Mouse (Mus musculus) heart, embryonic 16.5 days (tissue): ENCODE results near the gene Palld. TPM values are rescaled to one million over a fixed set of nuclear protein-coding genes. Genes with fewer than 3 reads are reported as not detected.

ENCODE experiments used
- ATAC-seq: fragments of 200-750 bp; cut with Nextera tagmentation; replicated peaks from 2 replicates; pipeline ENCODE4 v1.8.0; 2017; ENCODE audit warnings: moderate number of reproducible peaks; ENCODE audit not compliant: insufficient read depth, low FRiP score; ENCODE audit errors: extremely low read depth
- H3K27ac ChIP-seq: fragments of 300-500 bp; sonication (generic); 2 replicates; pipeline ENCODE4 v1.5.1; 2014; ENCODE audit warnings: mild to moderate bottlenecking, low read length, control low read depth, moderate library complexity
- H3K27me3 ChIP-seq: fragments of 300-500 bp; sonication (generic); 2 replicates; pipeline ENCODE4 v1.6.1; 2014; ENCODE audit warnings: low read length, mixed read lengths; ENCODE audit not compliant: control insufficient read depth, insufficient read depth
- H3K36me3 ChIP-seq: fragments of 300-500 bp; sonication (generic); 2 replicates; pipeline ENCODE4 v1.6.1; 2014; ENCODE audit not compliant: control insufficient read depth, insufficient read depth
- H3K4me1 ChIP-seq: fragments of 300-500 bp; sonication (generic); 2 replicates; pipeline ENCODE4 v1.6.1; 2014; ENCODE audit warnings: low read length, mixed read lengths; ENCODE audit not compliant: control insufficient read depth, insufficient read depth
- H3K4me2 ChIP-seq: fragments of 300-500 bp; sonication (generic); 2 replicates; pipeline ENCODE4 v1.6.1; 2014; ENCODE audit warnings: low read depth, mild to moderate bottlenecking, control low read depth, low read length
- H3K4me3 ChIP-seq: fragments of 300-500 bp; sonication (generic); 2 replicates; pipeline ENCODE4 v1.5.1; 2014; ENCODE audit warnings: mild to moderate bottlenecking, control low read depth, low read length
- H3K9ac ChIP-seq: fragments of 300-500 bp; sonication (generic); 2 replicates; pipeline ENCODE4 v1.6.1; 2014; ENCODE audit warnings: low read length, control low read depth
- H3K9me3 ChIP-seq: fragments of 300-500 bp; sonication (generic); replicated peaks from 2 replicates; pipeline ENCODE4 v1.6.1; 2016; ENCODE audit warnings: low read length; ENCODE audit not compliant: control insufficient read depth
- whole genome bisulfite sequencing: fragments of 180-500 bp; shearing (Covaris S2); extraction: QIAGEN DNeasy Blood & Tissue Kit; methylation state at CpG from one replicate; pipeline ENCODE4 v1.1.7; 2014; 5-methylcytosine and 5-hydroxymethylcytosine counted together
- polyA plus RNA-seq: library from polyadenylated mRNA; unstranded; fragments of >200 nt; fragmentation: Nextera tagmentation; extraction: Ambion mirVana; gene quantifications from 2 replicates; pipeline ENCODE4 v1.2.1, GENCODE M21; 2015

Gene Palld
- polyA plus RNA-seq, 1 experiment from 2014 or later = 190 TPM

DNA sequence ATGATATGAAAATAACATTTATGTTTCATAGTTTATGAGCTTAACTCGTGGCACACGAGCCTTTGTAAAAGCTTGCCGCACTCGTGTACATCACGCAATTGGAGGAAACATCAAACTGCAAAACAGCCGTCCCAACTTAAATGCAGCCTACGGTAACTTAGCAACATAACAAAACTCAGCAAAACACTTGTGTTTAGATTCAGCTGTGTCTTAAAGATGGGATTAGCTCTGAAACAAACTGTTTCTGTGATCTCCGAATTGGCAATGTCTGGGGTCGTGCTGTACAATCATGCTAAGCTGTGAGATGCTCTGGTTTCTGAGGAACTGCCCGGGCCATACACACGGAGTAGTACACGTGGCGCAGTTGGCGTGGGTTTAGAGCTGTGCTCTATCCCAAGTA is 375.5 kb downstream of the Palld start:
- Histone ChIP-seq H3K9ac (no peak overlapping the region), H3K36me3 (peaks cover 51% of the 10 kb centered on the region), H3K27me3 (no peaks in the 10 kb centered on the region), H3K9me3 (no peaks in the 10 kb centered on the region), H3K4me1 (no peaks in the 10 kb centered on the region), H3K4me2 (no peak overlapping the region), H3K27ac (no peak overlapping the region), H3K4me3 (no peak overlapping the region)
- ATAC-seq = no peak
- WGBS = 91% methylated on average over 14 of the region's 14 CpGs

DNA sequence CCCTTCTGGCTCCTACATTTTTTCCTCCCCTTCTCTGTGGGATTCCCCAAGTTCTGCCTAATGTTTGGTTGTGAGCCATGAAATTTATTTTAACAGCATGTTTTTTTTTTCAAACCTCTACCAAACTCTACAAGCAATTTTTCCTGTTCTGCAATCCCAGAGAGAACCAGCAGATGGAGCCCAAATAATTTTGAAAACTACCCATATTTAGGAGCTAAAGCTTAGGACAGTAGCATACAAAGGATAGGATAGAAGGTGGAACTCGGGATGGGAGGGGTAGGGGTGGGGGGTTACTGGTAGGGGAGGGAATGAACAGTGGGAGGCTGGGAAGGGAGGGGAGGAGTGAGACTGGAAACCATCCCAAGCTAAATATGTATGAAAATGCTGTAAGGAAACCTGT is 380.4 kb downstream of the Palld start:
- Histone ChIP-seq H3K4me1 (no peaks in the 10 kb centered on the region), H3K4me2 (no peak overlapping the region)

DNA sequence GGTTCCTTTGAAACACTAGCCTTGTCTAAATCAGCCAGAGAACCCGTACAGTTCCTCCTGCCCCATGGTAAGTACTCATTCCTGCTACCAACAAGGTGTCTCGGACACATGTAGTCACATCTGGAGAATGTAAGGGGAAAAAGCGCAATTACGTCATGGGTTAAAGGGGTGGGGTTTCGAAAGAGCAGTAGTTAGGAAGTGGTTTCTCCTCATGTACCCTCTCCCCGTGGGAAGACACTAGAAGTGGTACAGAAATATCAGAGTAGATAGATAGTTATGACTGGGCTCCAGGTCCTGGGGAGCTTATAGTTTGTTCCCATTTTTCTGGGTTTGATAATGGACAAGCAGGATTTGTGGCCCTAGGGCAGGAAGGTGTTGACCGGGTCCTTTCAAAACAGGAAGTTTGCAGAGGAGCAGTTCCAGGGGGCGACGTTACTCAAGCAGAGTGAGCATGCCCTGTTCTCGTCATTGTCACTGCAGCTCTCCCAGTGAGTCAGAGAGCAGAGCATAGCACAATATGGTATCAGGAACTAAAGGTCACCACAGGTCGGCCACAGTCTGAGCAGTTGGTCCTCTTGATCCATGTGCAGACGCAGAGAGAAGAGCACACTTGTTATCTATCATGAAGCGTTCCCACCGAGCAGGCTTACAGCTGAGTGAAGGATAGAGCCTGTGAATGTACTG is 384.8 kb downstream of the Palld start:
- WGBS = 52% methylated on average over 14 of the region's 14 CpGs
- no peaks in the 10 kb centered on the region for H3K9me3 ChIP-seq
- no peaks in the 10 kb centered on the region for H3K4me1 ChIP-seq
- H3K36me3 ChIP-seq = peaks cover 47% of the 10 kb centered on the region
- no peak overlapping the region for H3K4me2 ChIP-seq
- no peak overlapping the region for H3K9ac ChIP-seq
- no peak overlapping the region for H3K27ac ChIP-seq
- H3K27me3 ChIP-seq = no peaks in the 10 kb centered on the region
- no peak overlapping the region for H3K4me3 ChIP-seq
- ATAC-seq = no peak

More for the DNA sequence above, 380.4 kb downstream of the Palld start:
- Histone ChIP-seq H3K9ac (no peak overlapping the region), H3K4me3 (no peak overlapping the region), H3K27ac (no peak overlapping the region), H3K36me3 (peaks cover 40% of the 10 kb centered on the region), H3K27me3 (no peaks in the 10 kb centered on the region), H3K9me3 (no peaks in the 10 kb centered on the region)
- WGBS = 15% methylated on average over 1 of the region's 1 CpGs
- no peak for ATAC-seq

DNA sequence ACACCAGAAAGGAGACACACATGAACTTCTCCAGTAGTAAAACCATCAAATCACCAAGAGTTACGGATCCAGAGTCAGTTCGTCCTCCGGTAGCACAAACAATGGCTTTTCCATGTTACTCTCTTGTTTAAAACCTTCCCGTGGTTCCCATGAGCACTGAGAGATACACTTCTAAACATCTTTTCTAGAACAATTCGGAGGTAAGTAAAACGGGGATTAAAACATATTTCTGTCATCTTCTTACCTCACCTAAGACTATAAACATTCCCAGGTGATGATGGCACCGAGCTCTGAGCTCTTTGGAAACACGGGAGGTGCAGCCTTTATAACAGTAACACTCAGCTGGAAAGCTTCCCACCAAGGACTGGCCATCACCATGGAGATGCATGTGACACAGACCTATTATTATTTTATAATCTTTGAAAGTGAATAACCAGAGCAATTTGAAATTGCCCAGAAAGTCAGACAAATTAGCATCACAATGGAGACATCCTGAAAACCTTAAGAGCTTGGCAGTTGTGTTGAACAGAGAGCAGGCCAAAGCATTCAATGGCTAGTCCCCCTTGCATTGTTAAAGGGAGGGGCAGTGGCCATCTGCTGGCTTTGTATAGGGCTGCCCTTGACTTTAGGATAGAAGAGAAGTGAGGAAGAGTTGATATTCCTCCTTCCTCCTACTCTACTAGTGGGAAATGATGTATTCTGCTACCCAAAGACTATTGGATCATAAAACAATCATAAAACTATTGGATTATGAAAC is 385.6 kb downstream of the Palld start:
- 84% methylated on average over 8 of the region's 8 CpGs for WGBS
- Histone ChIP-seq H3K27ac (no peak overlapping the region), H3K4me1 (no peaks in the 10 kb centered on the region), H3K9me3 (no peaks in the 10 kb centered on the region), H3K4me2 (no peak overlapping the region), H3K36me3 (peaks cover 54% of the 10 kb centered on the region), H3K4me3 (no peak overlapping the region), H3K9ac (no peak overlapping the region), H3K27me3 (no peaks in the 10 kb centered on the region)
- no peak for ATAC-seq

DNA sequence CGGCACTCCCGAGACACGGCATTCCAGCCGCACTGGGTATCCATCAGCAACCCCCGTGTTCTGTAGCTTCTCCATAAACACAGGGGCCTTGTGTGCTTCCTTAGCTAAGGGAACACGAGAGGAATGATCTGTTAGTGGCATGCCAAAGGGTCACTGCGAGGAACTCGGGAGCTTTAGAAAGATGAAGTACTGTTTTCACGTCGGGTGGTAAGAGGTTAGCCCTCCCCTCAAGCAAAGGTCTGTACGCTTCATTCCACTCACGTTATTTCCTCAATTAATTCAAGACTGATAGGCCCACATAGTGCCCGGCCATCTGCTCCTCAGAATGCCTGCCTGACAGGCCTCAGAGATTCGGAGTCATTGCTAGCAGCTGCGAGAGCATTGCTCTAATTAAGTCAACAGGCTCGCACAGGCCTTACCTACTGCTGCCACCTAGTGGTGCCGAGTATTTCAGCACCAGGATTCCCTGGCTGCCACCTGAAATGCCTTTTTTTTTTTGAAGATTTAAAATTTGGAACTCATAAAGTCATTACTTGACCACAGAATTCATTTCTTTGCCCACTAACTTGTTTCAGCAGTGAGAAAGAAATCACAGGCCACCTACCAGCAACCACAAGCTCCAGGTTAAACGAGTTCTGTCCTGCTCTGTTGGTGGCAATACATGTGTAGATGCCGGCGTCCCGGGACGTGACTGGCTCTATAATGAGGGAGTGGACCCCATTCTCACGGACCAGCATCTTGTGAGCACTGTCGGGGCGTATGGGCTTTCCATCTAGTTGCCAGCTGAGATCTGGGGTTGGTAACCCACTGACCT is 386.4 kb downstream of the Palld start:
- Histone ChIP-seq H3K27me3 (no peaks in the 10 kb centered on the region), H3K4me2 (no peak overlapping the region), H3K9ac (no peak overlapping the region), H3K4me1 (no peaks in the 10 kb centered on the region), H3K4me3 (no peak overlapping the region), H3K27ac (no peak overlapping the region), H3K36me3 (peaks cover 57% of the 10 kb centered on the region), H3K9me3 (no peaks in the 10 kb centered on the region)
- no peak for ATAC-seq
- WGBS = 61% methylated on average over 25 of the region's 25 CpGs

DNA sequence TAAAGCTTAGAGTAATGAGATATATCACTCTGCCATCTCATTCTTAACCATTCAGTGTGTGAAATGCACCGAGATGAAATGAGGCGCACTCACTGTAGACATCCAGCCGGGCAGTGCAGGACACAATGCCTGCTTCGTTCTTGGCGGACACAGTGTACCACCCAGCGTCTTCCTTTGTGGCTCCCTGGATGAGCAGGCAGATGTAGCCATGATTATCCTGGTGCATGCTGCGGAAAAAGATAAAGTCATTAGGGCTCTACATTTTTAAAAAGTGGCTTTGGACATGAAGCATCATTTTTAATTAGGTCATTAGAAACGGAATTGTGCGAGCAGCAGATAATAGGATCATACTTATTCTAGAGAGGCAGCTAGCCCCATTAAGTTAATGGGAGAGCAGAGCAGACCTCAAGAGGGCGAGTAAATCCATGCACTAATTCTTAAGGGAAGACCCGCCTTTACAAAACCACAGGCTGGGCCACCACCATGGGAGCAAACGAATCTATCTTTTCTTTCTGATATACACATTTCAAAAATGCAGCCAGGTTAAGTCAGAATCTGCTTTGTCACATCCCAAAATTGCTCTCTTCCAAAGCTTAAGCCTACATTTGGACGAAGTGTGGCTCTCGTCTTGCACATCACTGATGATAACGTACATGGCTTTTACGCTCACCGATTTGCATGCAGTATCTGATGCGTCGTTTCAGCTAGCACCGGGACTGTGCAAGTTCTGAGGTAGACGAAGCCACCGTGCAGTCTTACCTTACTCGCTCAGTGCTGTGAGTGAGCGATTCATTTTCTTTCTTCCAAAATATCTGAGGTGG is 387.2 kb downstream of the Palld start:
- no peak overlapping the region for H3K4me2 ChIP-seq
- no peak overlapping the region for H3K27ac ChIP-seq
- no peak overlapping the region for H3K9ac ChIP-seq
- no peaks in the 10 kb centered on the region for H3K4me1 ChIP-seq
- H3K4me3 ChIP-seq = no peak overlapping the region
- H3K9me3 ChIP-seq = no peaks in the 10 kb centered on the region
- H3K27me3 ChIP-seq = no peaks in the 10 kb centered on the region
- peaks cover 60% of the 10 kb centered on the region for H3K36me3 ChIP-seq
- ATAC-seq = no peak
- WGBS = 91% methylated on average over 24 of the region's 24 CpGs

DNA sequence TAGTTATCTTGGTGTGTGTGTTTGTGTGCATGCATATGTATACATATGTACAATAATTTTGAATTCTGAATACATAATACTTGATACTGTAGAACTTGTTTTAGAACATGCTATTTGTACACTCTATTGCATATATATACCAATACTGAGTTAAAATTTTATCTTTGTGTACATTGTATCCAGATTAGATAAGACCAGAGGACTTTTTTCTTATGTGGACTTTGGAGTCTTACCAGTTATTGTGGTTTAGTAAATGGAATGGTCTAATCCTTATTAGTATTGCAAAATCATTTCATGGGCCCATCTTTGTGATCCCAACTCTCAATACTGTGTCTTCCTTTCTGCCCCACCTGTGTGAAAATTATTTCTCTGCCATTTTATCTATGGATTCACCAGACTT is 400.2 kb downstream of the Palld start:
- Histone ChIP-seq H3K27me3 (no peaks in the 10 kb centered on the region), H3K27ac (no peak overlapping the region), H3K36me3 (peaks cover 19% of the 10 kb centered on the region), H3K4me2 (no peak overlapping the region), H3K9me3 (no peaks in the 10 kb centered on the region), H3K4me3 (no peak overlapping the region), H3K9ac (no peak overlapping the region), H3K4me1 (no peaks in the 10 kb centered on the region)
- no peak for ATAC-seq

DNA sequence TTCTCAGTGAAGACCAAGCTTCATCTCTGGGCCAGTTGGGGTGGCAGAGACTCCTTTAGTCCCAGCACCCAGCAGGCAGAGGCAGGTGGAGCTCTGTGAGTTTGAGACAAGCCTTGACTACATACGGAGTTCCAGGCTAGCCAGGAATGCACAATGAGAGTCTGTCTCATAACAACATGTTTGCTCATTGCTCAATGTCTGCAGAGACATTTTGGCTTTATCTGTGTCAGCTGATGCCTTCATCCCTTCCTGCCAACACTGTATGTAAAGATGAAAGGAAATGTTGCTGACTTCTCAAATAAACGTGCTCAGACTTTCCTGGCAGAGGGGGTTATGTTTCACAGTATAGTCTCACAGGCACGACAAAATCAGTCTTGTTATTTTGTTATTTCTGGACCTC is 401.6 kb downstream of the Palld start:
- WGBS = 25% methylated on average over 3 of the region's 3 CpGs
- no peaks in the 10 kb centered on the region for H3K27me3 ChIP-seq
- no peaks in the 10 kb centered on the region for H3K9me3 ChIP-seq
- peaks cover 19% of the 10 kb centered on the region for H3K36me3 ChIP-seq
- no peaks in the 10 kb centered on the region for H3K4me1 ChIP-seq
- H3K4me3 ChIP-seq = no peak overlapping the region
- H3K27ac ChIP-seq = no peak overlapping the region
- no peak overlapping the region for H3K9ac ChIP-seq
- no peak for ATAC-seq
- H3K4me2 ChIP-seq = no peak overlapping the region
